Mouse (Mus musculus): ENCODE results near the gene Gm49673. TPM values are rescaled to one million over a fixed set of nuclear protein-coding genes. Genes with fewer than 3 reads are reported as not detected.
A peak's percentile ranks its signal among the peaks of the same experiment; 100 is the strongest.
"Not testable (repeated sequence)": the region's sequence is repeated elsewhere in the genome, so short reads cannot be mapped to it uniquely, and the experiment has no call there.

Gene Gm49673
- polyA plus RNA-seq, 1 experiment from 2014 or later, result 0.96 TPM

- DNase-seq (ENCODE audit: low spot score); H3K9me3 ChIP-seq (ENCODE audit: control insufficient read depth, low read length); H3K4me1 ChIP-seq (replicated peaks; ENCODE audit: control insufficient read depth, insufficient read depth, low read length); H3K27me3 ChIP-seq (ENCODE audit: control insufficient read depth, insufficient read depth, low read length); H3K9ac ChIP-seq (ENCODE audit: low read depth, low read length); H3K36me3 ChIP-seq (ENCODE audit: control insufficient read depth, insufficient read depth, low read length); H3K4me2 ChIP-seq (replicated peaks; ENCODE audit: low read depth, low read length); ATAC-seq (ENCODE audit: low FRiP score); H3K4me3 ChIP-seq (ENCODE audit: low read depth, low read length); H3K27ac ChIP-seq (ENCODE audit: low read depth, low read length): not testable (repeated sequence)
- whole genome bisulfite sequencing, result 69% methylated on average over 3 of the region's 18 CpGs
Measured at GRCm38 (mm10) chr17:8092537-8093526, 54.8 kb downstream of the Gm49673 start.

- not testable (repeated sequence) for H3K36me3 ChIP-seq (ENCODE audit: control insufficient read depth, insufficient read depth, low read length); H3K27me3 ChIP-seq (ENCODE audit: control insufficient read depth, insufficient read depth, low read length); ATAC-seq (ENCODE audit: low FRiP score); H3K4me2 ChIP-seq (replicated peaks; ENCODE audit: low read depth, low read length); DNase-seq (ENCODE audit: low spot score); H3K4me3 ChIP-seq (ENCODE audit: low read depth, low read length); H3K27ac ChIP-seq (ENCODE audit: low read depth, low read length); H3K9ac ChIP-seq (ENCODE audit: low read depth, low read length); H3K4me1 ChIP-seq (replicated peaks; ENCODE audit: control insufficient read depth, insufficient read depth, low read length); H3K9me3 ChIP-seq (ENCODE audit: control insufficient read depth, low read length)
- 89% methylated on average over 14 of the region's 14 CpGs for WGBS
Measured at GRCm38 (mm10) chr17:8091320-8091719, 56.3 kb downstream of the Gm49673 start.

GRCm38 (mm10) chr17:8069847-8070246 is 77.7 kb downstream of the Gm49673 start:
- WGBS, result 89% methylated on average over 1 of the region's 2 CpGs
- not testable (repeated sequence) for H3K27me3 ChIP-seq (ENCODE audit: control insufficient read depth, insufficient read depth, low read length); H3K27ac ChIP-seq (ENCODE audit: low read depth, low read length); H3K4me3 ChIP-seq (ENCODE audit: low read depth, low read length); H3K9ac ChIP-seq (ENCODE audit: low read depth, low read length); H3K36me3 ChIP-seq (ENCODE audit: control insufficient read depth, insufficient read depth, low read length); H3K4me1 ChIP-seq (replicated peaks; ENCODE audit: control insufficient read depth, insufficient read depth, low read length); H3K4me2 ChIP-seq (replicated peaks; ENCODE audit: low read depth, low read length); DNase-seq (ENCODE audit: low spot score); ATAC-seq (ENCODE audit: low FRiP score); H3K9me3 ChIP-seq (ENCODE audit: control insufficient read depth, low read length)

GRCm38 (mm10) chr17:8056637-8057138 is 90.9 kb downstream of the Gm49673 start:
- not testable (repeated sequence) for H3K4me3 ChIP-seq (ENCODE audit: low read depth, low read length); ATAC-seq (ENCODE audit: low FRiP score); H3K4me2 ChIP-seq (replicated peaks; ENCODE audit: low read depth, low read length); H3K36me3 ChIP-seq (ENCODE audit: control insufficient read depth, insufficient read depth, low read length); DNase-seq (ENCODE audit: low spot score); H3K4me1 ChIP-seq (replicated peaks; ENCODE audit: control insufficient read depth, insufficient read depth, low read length); H3K9ac ChIP-seq (ENCODE audit: low read depth, low read length); H3K27me3 ChIP-seq (ENCODE audit: control insufficient read depth, insufficient read depth, low read length); H3K27ac ChIP-seq (ENCODE audit: low read depth, low read length); H3K9me3 ChIP-seq (ENCODE audit: control insufficient read depth, low read length)
- WGBS, result 52% methylated on average over 2 of the region's 3 CpGs

GRCm38 (mm10) chr17:8055919-8056589 is 91.5 kb downstream of the Gm49673 start:
- H3K27me3 ChIP-seq (ENCODE audit: control insufficient read depth, insufficient read depth, low read length); H3K4me2 ChIP-seq (replicated peaks; ENCODE audit: low read depth, low read length); H3K27ac ChIP-seq (ENCODE audit: low read depth, low read length); ATAC-seq (ENCODE audit: low FRiP score); DNase-seq (ENCODE audit: low spot score); H3K36me3 ChIP-seq (ENCODE audit: control insufficient read depth, insufficient read depth, low read length); H3K4me3 ChIP-seq (ENCODE audit: low read depth, low read length); H3K9me3 ChIP-seq (ENCODE audit: control insufficient read depth, low read length); H3K4me1 ChIP-seq (replicated peaks; ENCODE audit: control insufficient read depth, insufficient read depth, low read length); H3K9ac ChIP-seq (ENCODE audit: low read depth, low read length): not testable (repeated sequence)
- WGBS, result 81% methylated on average over 3 of the region's 6 CpGs

- ATAC-seq (ENCODE audit: low FRiP score); H3K4me3 ChIP-seq (ENCODE audit: low read depth, low read length); H3K4me1 ChIP-seq (replicated peaks; ENCODE audit: control insufficient read depth, insufficient read depth, low read length); H3K9ac ChIP-seq (ENCODE audit: low read depth, low read length); H3K9me3 ChIP-seq (ENCODE audit: control insufficient read depth, low read length); H3K4me2 ChIP-seq (replicated peaks; ENCODE audit: low read depth, low read length); H3K27ac ChIP-seq (ENCODE audit: low read depth, low read length); H3K27me3 ChIP-seq (ENCODE audit: control insufficient read depth, insufficient read depth, low read length); H3K36me3 ChIP-seq (ENCODE audit: control insufficient read depth, insufficient read depth, low read length): not testable (repeated sequence)
- 40% methylated on average over 3 of the region's 3 CpGs for WGBS
- DNase-seq (ENCODE audit: low spot score), result peak; percentile 30
Measured at GRCm38 (mm10) chr17:8051247-8051646, 96.3 kb downstream of the Gm49673 start.

GRCm38 (mm10) chr17:8050218-8050617 is 97.4 kb downstream of the Gm49673 start:
- 100% methylated on average over 5 of the region's 6 CpGs for WGBS
- not testable (repeated sequence) for H3K9me3 ChIP-seq (ENCODE audit: control insufficient read depth, low read length); H3K27me3 ChIP-seq (ENCODE audit: control insufficient read depth, insufficient read depth, low read length); H3K4me3 ChIP-seq (ENCODE audit: low read depth, low read length); H3K9ac ChIP-seq (ENCODE audit: low read depth, low read length); H3K27ac ChIP-seq (ENCODE audit: low read depth, low read length); DNase-seq (ENCODE audit: low spot score); H3K4me2 ChIP-seq (replicated peaks; ENCODE audit: low read depth, low read length); H3K36me3 ChIP-seq (ENCODE audit: control insufficient read depth, insufficient read depth, low read length); H3K4me1 ChIP-seq (replicated peaks; ENCODE audit: control insufficient read depth, insufficient read depth, low read length); ATAC-seq (ENCODE audit: low FRiP score)

GRCm38 (mm10) chr17:8046178-8046577 is 101.4 kb downstream of the Gm49673 start:
- not testable (repeated sequence) for H3K9ac ChIP-seq (ENCODE audit: low read depth, low read length); H3K36me3 ChIP-seq (ENCODE audit: control insufficient read depth, insufficient read depth, low read length); H3K27ac ChIP-seq (ENCODE audit: low read depth, low read length); DNase-seq (ENCODE audit: low spot score); H3K9me3 ChIP-seq (ENCODE audit: control insufficient read depth, low read length); H3K4me1 ChIP-seq (replicated peaks; ENCODE audit: control insufficient read depth, insufficient read depth, low read length); H3K4me3 ChIP-seq (ENCODE audit: low read depth, low read length); H3K27me3 ChIP-seq (ENCODE audit: control insufficient read depth, insufficient read depth, low read length); H3K4me2 ChIP-seq (replicated peaks; ENCODE audit: low read depth, low read length); ATAC-seq (ENCODE audit: low FRiP score)
- whole genome bisulfite sequencing, result 0% methylated on average over 2 of the region's 5 CpGs

All from hindbrain, embryonic 11.5 days (tissue).